ENCODE assay signal across 21 mouse cellular contexts in genomic region chr13:37651221-37651946, GRCm38 (mm10).
DNase-seq lines count a peak whose midpoint lies in the region; ATAC-seq and TF ChIP-seq lines count a peak whose summit lies in the region.
"Had no signal": no experiment of that assay in that cellular context is flagged by ENCODE, and none has a peak within 500 bp of the region (broad histone marks: within the 10 kb centered on the region; RNA-seq: fewer than 3 reads in every experiment).

No protein-coding gene starts in this region.

- H3K9ac ChIP-seq in intestine, postnatal 0 days (ENCODE audit: low read depth, low read length): no peak overlapping the region
- no peak overlapping the region for H3K9ac ChIP-seq in intestine, embryonic 16.5 days (ENCODE audit: low read depth, low read length)
- H3K9ac ChIP-seq: embryonic facial prominence, embryonic 13.5 days; forebrain, embryonic 12.5 days; heart, embryonic 12.5 days; hindbrain, embryonic 15.5 days had no signal

- H3K36me3 ChIP-seq in intestine, postnatal 0 days (ENCODE audit: control insufficient read depth, insufficient read depth): no peaks in the 10 kb centered on the region
- H3K36me3 ChIP-seq in intestine, embryonic 16.5 days (ENCODE audit: control insufficient read depth, insufficient read depth, low read length): no peaks in the 10 kb centered on the region
- H3K36me3 ChIP-seq in myocyte (ENCODE audit: control insufficient read depth, insufficient read depth): no peaks in the 10 kb centered on the region
- H3K36me3 ChIP-seq: embryonic facial prominence, embryonic 13.5 days; forebrain, embryonic 12.5 days; G1E; heart, embryonic 12.5 days; hindbrain, embryonic 15.5 days had no signal

- 60% methylated on average over 10 of the region's 10 CpGs for WGBS in intestine, postnatal 0 days
- 71% methylated on average over 10 of the region's 10 CpGs for WGBS in intestine, embryonic 16.5 days

- 0 out of 2 replicates have a peak, but pooled peaks cover 3% of the 10 kb centered on the region for H3K4me1 ChIP-seq in intestine, postnatal 0 days (replicated peaks; ENCODE audit: control insufficient read depth, insufficient read depth, low read length)
- no peaks in the 10 kb centered on the region for H3K4me1 ChIP-seq in intestine, embryonic 16.5 days (ENCODE audit: control insufficient read depth, insufficient read depth, low read length)
- H3K4me1 ChIP-seq: forebrain, embryonic 12.5 days; hindbrain, embryonic 15.5 days had no signal

- no peak overlapping the region for H3K27ac ChIP-seq in intestine, postnatal 0 days (ENCODE audit: low read depth, low read length)
- H3K27ac ChIP-seq in intestine, embryonic 16.5 days (ENCODE audit: low read length): no peak overlapping the region
- H3K27ac ChIP-seq: embryonic facial prominence, embryonic 13.5 days; forebrain, embryonic 12.5 days; hindbrain, embryonic 15.5 days had no signal

- TF ChIP-seq CTCF in intestine, postnatal 0 days (IDR thresholded peaks at IDR 0.05; ENCODE audit: low read depth): peak; percentile 41

- peak; percentile 42 for DNase-seq in urinary bladder, postnatal 14 days (ENCODE audit: low spot score)
- no peak for DNase-seq in urinary bladder, postnatal 25 days (ENCODE audit: low spot score)
- DNase-seq in kidney, postnatal 14 days: no peak
- no peak for DNase-seq in retina, postnatal 1 day
- DNase-seq: adrenal gland, postnatal 14 days; cerebellum, adult 11-12 months; cerebellum, adult 9-10 months; cerebellum, postnatal 36 days; gastrocnemius, postnatal 14 days; heart, postnatal 36 days had no signal

- no peak for TF ChIP-seq POLR2A in myocyte (IDR thresholded peaks at IDR 0.05; ENCODE audit: insufficient read length, low read depth)

- no peak overlapping the region for H3K4me2 ChIP-seq in intestine, postnatal 0 days (replicated peaks; ENCODE audit: low read depth)
- H3K4me2 ChIP-seq in intestine, embryonic 16.5 days (ENCODE audit: low read depth, low read length): no peak overlapping the region
- peak overlapping the region; percentile 33 for H3K4me2 ChIP-seq in myocyte (ENCODE audit: low read depth)
- H3K4me2 ChIP-seq: embryonic facial prominence, embryonic 13.5 days; forebrain, embryonic 12.5 days; heart, embryonic 12.5 days; hindbrain, embryonic 15.5 days had no signal

- ATAC-seq in intestine, postnatal 0 days: no peak
- no peak for ATAC-seq in intestine, embryonic 16.5 days
- ATAC-seq: activated CD4-positive, CD25-positive, alpha-beta regulatory T cell, adult 4 months; forebrain, embryonic 16.5 days; Patski had no signal

- H3K9me3 ChIP-seq in intestine, postnatal 0 days (ENCODE audit: control insufficient read depth): no peaks in the 10 kb centered on the region
- no peaks in the 10 kb centered on the region for H3K9me3 ChIP-seq in intestine, embryonic 16.5 days (ENCODE audit: control insufficient read depth, low read length)
- H3K9me3 ChIP-seq: embryonic facial prominence, embryonic 13.5 days; forebrain, embryonic 12.5 days; G1E; heart, embryonic 12.5 days; hindbrain, embryonic 15.5 days had no signal

- no peaks in the 10 kb centered on the region for H3K79me2 ChIP-seq in myocyte (ENCODE audit: control insufficient read depth, insufficient read depth)

- no peak overlapping the region for H3K4me3 ChIP-seq in intestine, postnatal 0 days (ENCODE audit: low read depth, low read length)
- no peak overlapping the region for H3K4me3 ChIP-seq in intestine, embryonic 16.5 days (ENCODE audit: low read length)
- no peak overlapping the region for H3K4me3 ChIP-seq in myocyte
- H3K4me3 ChIP-seq: embryonic facial prominence, embryonic 13.5 days; forebrain, embryonic 12.5 days; heart, embryonic 12.5 days; hindbrain, embryonic 15.5 days had no signal

- H3ac ChIP-seq in myocyte (ENCODE audit: control insufficient read depth, insufficient read length): no peak overlapping the region

- H3K27me3 ChIP-seq in intestine, postnatal 0 days (replicated peaks; ENCODE audit: control insufficient read depth, insufficient read depth, low read length): no peaks in the 10 kb centered on the region
- H3K27me3 ChIP-seq in intestine, embryonic 16.5 days (replicated peaks; ENCODE audit: control insufficient read depth, insufficient read depth, low read length): no peaks in the 10 kb centered on the region
- no peaks in the 10 kb centered on the region for H3K27me3 ChIP-seq in myocyte (ENCODE audit: control insufficient read depth, insufficient read depth, insufficient read length)
- H3K27me3 ChIP-seq: embryonic facial prominence, embryonic 13.5 days; forebrain, embryonic 12.5 days; heart, embryonic 12.5 days; hindbrain, embryonic 15.5 days had no signal

TF ChIP-seq in myocyte, 11 proteins besides CTCF, POLR2A, EP300 and RAD21:
- no peak for TF ChIP-seq SRF (IDR thresholded peaks at IDR 0.05; ENCODE audit: control insufficient read depth, insufficient read length, low read depth)
- TF ChIP-seq CEBPB (IDR thresholded peaks at IDR 0.05; ENCODE audit: insufficient read depth, poor library complexity, severe bottlenecking): no peak
- no peak for TF ChIP-seq MYOD1 (IDR thresholded peaks at IDR 0.05; ENCODE audit: control insufficient read depth in 1 of 3, insufficient read length in 2 of 3, low read depth in 2 of 3)
- TF ChIP-seq REST (IDR thresholded peaks at IDR 0.05; ENCODE audit: insufficient read depth, insufficient read length): no peak
- TF ChIP-seq MYOG (IDR thresholded peaks at IDR 0.05; ENCODE audit: control insufficient read depth in 1 of 3, insufficient read depth in 1 of 3, insufficient read length in 2 of 3, low read depth in 2 of 3): no peak
- no peak for TF ChIP-seq TCF3 (IDR thresholded peaks at IDR 0.05; ENCODE audit: insufficient read length, low read depth)
- no peak for TF ChIP-seq USF1 (IDR thresholded peaks at IDR 0.05; ENCODE audit: low read depth)
- TF ChIP-seq MAX (IDR thresholded peaks at IDR 0.05; ENCODE audit: low read depth): no peak
- no peak for TF ChIP-seq TCF12 (IDR thresholded peaks at IDR 0.05; ENCODE audit: insufficient read depth, poor library complexity, severe bottlenecking)
- TF ChIP-seq POLR2AphosphoS2 (IDR thresholded peaks at IDR 0.05; ENCODE audit: insufficient read length, low read depth): no peak
